Mouse (Mus musculus) right cerebral cortex, postnatal 10 days (tissue): ENCODE measurements at regions not wholly inside any gene's neighbourhood (a gene's known extent, or its start where the extent isn't known, plus 50 kb on each side); places are given as distances from the start of the nearest gene placed in this dataset.

Source experiments
- DNase-seq, 2 experiments: peaks; one replicate each; pipeline ENCODE4 v3.0.0; 2021; ENCODE audit warnings: low spot score in 2 of 2

- DNase-seq, result no peak
These were observed 72.4 kb downstream of the Nupl2 start for GRCm38 (mm10) chr5:24237201-24237600.

DNA sequence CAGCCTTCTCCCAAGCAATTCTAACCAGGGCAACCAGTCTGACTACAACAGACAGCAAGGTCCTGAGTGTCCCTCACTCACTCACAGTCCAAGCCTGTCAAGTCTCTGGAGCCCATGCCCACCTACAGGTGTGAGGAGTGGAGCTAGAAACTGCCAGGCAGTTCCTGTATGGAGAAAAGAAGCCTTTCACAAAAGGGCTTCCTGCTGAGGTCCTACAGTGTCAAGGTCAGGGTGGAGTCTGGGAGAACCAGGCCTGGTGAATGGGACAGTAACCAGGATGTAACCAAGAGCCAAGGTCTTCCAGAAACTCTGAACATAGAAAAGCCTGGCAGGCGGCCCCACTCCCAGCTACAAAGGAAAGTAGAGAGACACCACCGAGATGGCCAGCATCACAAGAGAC is 74.2 kb downstream of the Nupl2 start:
- no peak for DNase-seq

GRCm38 (mm10) chr5:24244211-24244610 is 79.4 kb downstream of the Nupl2 start:
- DNase-seq, result no peak

GRCm38 (mm10) chr5:24255421-24255820 is 90.7 kb downstream of the Nupl2 start:
- no peak for DNase-seq

- peak; percentile 74 to 85 for DNase-seq
These were observed 90.3 kb downstream of the Kcnh2 start for GRCm38 (mm10) chr5:24261098-24261497.

GRCm38 (mm10) chr5:24262146-24262545 is 89.3 kb downstream of the Kcnh2 start:
- DNase-seq, result no peak

GRCm38 (mm10) chr5:24264151-24264550 is 87.3 kb downstream of the Kcnh2 start:
- DNase-seq, result no peak

DNA sequence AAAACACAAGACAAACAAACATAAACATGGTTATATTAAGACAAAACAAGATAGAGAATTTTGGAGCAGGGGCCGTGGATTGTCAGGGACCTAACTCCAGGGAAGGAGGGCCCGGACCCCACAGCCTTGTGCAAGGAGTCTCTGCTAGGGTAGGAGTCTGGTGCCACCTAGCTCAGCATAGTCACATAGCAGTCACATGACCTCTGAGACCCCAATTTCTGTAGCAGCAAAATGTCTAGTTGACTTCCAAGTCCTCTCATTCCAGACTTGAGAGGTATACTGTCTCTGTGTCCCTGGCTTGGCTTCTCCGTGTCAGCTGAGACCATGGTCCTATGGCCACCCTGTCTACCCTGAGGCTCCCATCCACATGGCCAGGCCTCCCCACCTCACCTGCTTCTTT is 86.0 kb downstream of the Kcnh2 start:
- no peak for DNase-seq

DNA sequence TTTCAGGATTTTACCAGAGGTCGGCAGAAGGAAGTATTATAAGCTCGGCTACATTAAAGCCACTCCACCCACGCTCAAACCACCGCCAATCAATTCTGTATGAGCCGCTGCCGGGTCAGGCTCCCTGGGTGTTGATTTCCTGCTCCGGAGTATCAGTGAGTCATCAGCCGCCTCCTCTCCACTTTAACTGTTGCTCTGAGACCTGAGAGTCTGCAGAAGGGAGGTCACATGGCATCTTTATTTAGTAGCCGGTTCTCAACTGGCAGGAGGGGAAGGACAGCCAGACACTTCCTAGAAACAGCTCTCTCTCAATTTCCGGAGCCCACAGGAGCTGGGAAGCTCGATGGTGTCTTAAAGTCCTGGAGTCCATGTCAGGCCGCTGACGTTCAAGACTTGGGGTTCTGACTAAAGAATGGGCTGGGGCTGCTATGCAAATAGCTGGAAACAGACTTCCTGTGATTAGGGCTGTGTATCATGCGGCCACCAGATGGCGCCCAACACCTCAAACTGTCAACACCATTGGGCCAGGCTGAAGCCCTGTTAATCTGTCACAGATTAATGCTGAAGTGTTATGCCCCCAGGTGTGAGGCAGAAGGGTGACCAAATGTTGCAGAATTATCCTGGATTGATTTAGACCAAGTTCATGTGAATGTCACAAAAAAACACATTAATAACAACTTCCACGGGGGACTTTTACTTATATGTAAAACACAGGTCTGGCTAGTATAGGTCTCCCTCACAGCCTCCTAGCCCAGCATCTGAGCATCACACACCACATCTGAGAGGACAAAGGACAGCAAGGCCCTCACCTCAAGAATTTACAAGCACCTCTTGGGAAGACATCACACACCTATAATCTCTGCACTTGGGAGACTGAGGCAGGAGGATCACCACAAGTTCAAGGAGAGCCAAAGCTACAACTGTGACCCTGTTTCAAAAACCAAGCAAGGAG is 84.8 kb downstream of the Kcnh2 start:
- peak; percentile 86 to 88 for DNase-seq
